Mouse (Mus musculus) erythroblast, embryonic 14.5 days (primary cell): ENCODE measurements around the gene Them4.

ENCODE experiments used
- GATA1 ChIP-seq: IDR thresholded peaks from 2 replicates; pipeline ENCODE4 v1.6.1; 2012; ENCODE audit warnings: low read length, inconsistent platforms, mixed read lengths
- TAL1 ChIP-seq: IDR thresholded peaks from 3 replicates; pipeline ENCODE4 v1.6.1; 2012; ENCODE audit warnings: low read length, inconsistent platforms, mixed read lengths

DNA sequence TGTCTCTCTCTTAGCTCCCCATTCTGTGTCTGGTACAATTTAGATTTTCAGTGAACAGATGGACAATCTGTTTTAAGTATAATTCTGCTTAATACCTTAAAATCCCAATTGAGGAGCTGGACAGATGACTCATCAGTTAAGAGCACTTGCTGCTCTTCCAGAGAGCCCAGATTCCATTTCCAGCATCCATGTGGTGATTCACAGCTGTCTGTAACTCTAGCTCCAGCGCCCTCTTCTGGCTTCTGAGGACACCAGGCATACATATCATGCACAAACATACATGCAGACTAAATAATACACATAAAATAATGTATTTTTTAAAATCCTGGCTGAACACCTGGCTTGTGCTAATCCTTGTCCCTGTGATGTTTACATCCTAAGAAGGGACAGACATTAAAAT lies 50.9 kb downstream of the Them4 start:
- TF ChIP-seq GATA1 = no peak
- TF ChIP-seq TAL1 = no peak
